18 mouse cellular contexts compared by ENCODE assay signal in genomic region chr19:59360486-59360896, GRCm38 (mm10). TPM values are rescaled to one million over a fixed set of nuclear protein-coding genes. Genes with fewer than 3 reads are reported as not detected.
A peak's percentile ranks its signal among the peaks of the same experiment; 100 is the strongest.
DNase-seq lines count a peak whose midpoint lies in the region; ATAC-seq and TF ChIP-seq lines count a peak whose summit lies in the region.
"Had no signal": no experiment of that assay in that cellular context is flagged by ENCODE, and none has a peak within 500 bp of the region (broad histone marks: within the 10 kb centered on the region; RNA-seq: fewer than 3 reads in every experiment).

No protein-coding gene starts in this region.

- no peaks in the 10 kb centered on the region for H3K27me3 ChIP-seq in intestine, embryonic 15.5 days (replicated peaks)
- no peaks in the 10 kb centered on the region for H3K27me3 ChIP-seq in intestine, postnatal 0 days (replicated peaks; ENCODE audit: control insufficient read depth, insufficient read depth, low read length)
- peaks cover 11% of the 10 kb centered on the region; the same call in 1 of the 2 replicates for H3K27me3 ChIP-seq in midbrain, embryonic 10.5 days (ENCODE audit: low read depth, poor library complexity, severe bottlenecking)
- H3K27me3 ChIP-seq: embryonic facial prominence, embryonic 12.5 days; forebrain, embryonic 13.5 days; hindbrain, embryonic 15.5 days; limb, embryonic 15.5 days; neural tube, embryonic 15.5 days had no signal

- H3K9me3 ChIP-seq in intestine, embryonic 15.5 days = no peaks in the 10 kb centered on the region
- H3K9me3 ChIP-seq in intestine, postnatal 0 days (ENCODE audit: control insufficient read depth) = no peaks in the 10 kb centered on the region
- H3K9me3 ChIP-seq in midbrain, embryonic 10.5 days (replicated peaks) = no peaks in the 10 kb centered on the region
- H3K9me3 ChIP-seq: embryonic facial prominence, embryonic 12.5 days; forebrain, embryonic 13.5 days; heart, embryonic 13.5 days; hindbrain, embryonic 15.5 days; limb, embryonic 15.5 days; neural tube, embryonic 15.5 days had no signal

- H3K36me3 ChIP-seq in intestine, embryonic 15.5 days = no peaks in the 10 kb centered on the region
- H3K36me3 ChIP-seq in intestine, postnatal 0 days (ENCODE audit: control insufficient read depth, insufficient read depth) = no peaks in the 10 kb centered on the region
- H3K36me3 ChIP-seq in midbrain, embryonic 10.5 days = no peaks in the 10 kb centered on the region
- H3K36me3 ChIP-seq: embryonic facial prominence, embryonic 12.5 days; heart, embryonic 13.5 days; hindbrain, embryonic 15.5 days; limb, embryonic 15.5 days; neural tube, embryonic 15.5 days had no signal

- H3K4me1 ChIP-seq in intestine, embryonic 15.5 days (replicated peaks) = no peaks in the 10 kb centered on the region
- H3K4me1 ChIP-seq in intestine, postnatal 0 days (replicated peaks; ENCODE audit: control insufficient read depth, insufficient read depth, low read length) = no peaks in the 10 kb centered on the region
- peaks cover 11% of the 10 kb centered on the region for H3K4me1 ChIP-seq in midbrain, embryonic 10.5 days
- H3K4me1 ChIP-seq: embryonic facial prominence, embryonic 12.5 days; forebrain, embryonic 13.5 days; hindbrain, embryonic 15.5 days; limb, embryonic 15.5 days; neural tube, embryonic 15.5 days had no signal

- 70% methylated on average over 2 of the region's 2 CpGs for WGBS in intestine, embryonic 15.5 days
- 41% methylated on average over 2 of the region's 2 CpGs for WGBS in intestine, postnatal 0 days
- WGBS in midbrain, embryonic 10.5 days = 60% methylated on average over 2 of the region's 2 CpGs

- no peak overlapping the region for H3K4me2 ChIP-seq in intestine, embryonic 15.5 days (replicated peaks)
- no peak overlapping the region for H3K4me2 ChIP-seq in intestine, postnatal 0 days (replicated peaks; ENCODE audit: low read depth)
- H3K4me2 ChIP-seq: embryonic facial prominence, embryonic 12.5 days; forebrain, embryonic 13.5 days; heart, embryonic 13.5 days; hindbrain, embryonic 15.5 days; limb, embryonic 15.5 days; neural tube, embryonic 15.5 days had no signal

- peak; percentile 73; the same call in 1 of the 2 replicates for ATAC-seq in intestine, embryonic 15.5 days
- no peak for ATAC-seq in intestine, postnatal 0 days
- peak; percentile 37 to 66; a peak in 2 of 4 replicates for ATAC-seq in hematopoietic stem cell, adult 5-6 weeks (replicated peaks in 1 of 2; ENCODE audit: insufficient read depth in 1 of 2, low FRiP score in 2 of 2, low TSS enrichment in 1 of 2, low read depth in 1 of 2, poor library complexity in 2 of 2, severe bottlenecking in 2 of 2)
- ATAC-seq in megakaryocyte, adult 5-6 weeks (ENCODE audit: poor library complexity, severe bottlenecking) = peak; percentile 51
- ATAC-seq: forebrain, embryonic 13.5 days had no signal

- H3K27ac ChIP-seq in intestine, embryonic 15.5 days = no peak overlapping the region
- no peak overlapping the region for H3K27ac ChIP-seq in intestine, postnatal 0 days (ENCODE audit: low read depth, low read length)
- no peak overlapping the region for H3K27ac ChIP-seq in midbrain, embryonic 10.5 days (replicated peaks)
- H3K27ac ChIP-seq: embryonic facial prominence, embryonic 12.5 days; forebrain, embryonic 13.5 days; heart, embryonic 13.5 days; hindbrain, embryonic 15.5 days; limb, embryonic 15.5 days; neural tube, embryonic 15.5 days had no signal

- H3K4me3 ChIP-seq in intestine, embryonic 15.5 days (replicated peaks) = no peak overlapping the region
- no peak overlapping the region for H3K4me3 ChIP-seq in intestine, postnatal 0 days (ENCODE audit: low read depth, low read length)
- no peak overlapping the region for H3K4me3 ChIP-seq in midbrain, embryonic 10.5 days
- H3K4me3 ChIP-seq: embryonic facial prominence, embryonic 12.5 days; forebrain, embryonic 13.5 days; heart, embryonic 13.5 days; hindbrain, embryonic 15.5 days; limb, embryonic 15.5 days; neural tube, embryonic 15.5 days had no signal

- no peak for TF ChIP-seq CTCF in intestine, postnatal 0 days (IDR thresholded peaks at IDR 0.05; ENCODE audit: low read depth)

- peak; percentile 69 for DNase-seq in c-Kit-negative CD71-positive TER-119-positive erythroid progenitor cells, embryonic 14.5 days (ENCODE audit: low read depth, low spot score)
- DNase-seq in natural killer cell, adult 2 months (ENCODE audit: low spot score in 2 of 2) = no peak
- no peak for DNase-seq in layer of hippocampus, postnatal 25 days (ENCODE audit: extremely low spot score in 1 of 2, low spot score in 1 of 2)
- DNase-seq in midbrain, embryonic 10.5 days (ENCODE audit: low spot score) = no peak
- DNase-seq: cerebellum, adult 9-10 months; kidney, adult 9 months; lung, postnatal 36 days; spleen, adult 18-20 months had no signal

- no peak overlapping the region for H3K9ac ChIP-seq in intestine, embryonic 15.5 days
- no peak overlapping the region for H3K9ac ChIP-seq in intestine, postnatal 0 days (ENCODE audit: low read depth, low read length)
- H3K9ac ChIP-seq: embryonic facial prominence, embryonic 12.5 days; forebrain, embryonic 13.5 days; heart, embryonic 13.5 days; hindbrain, embryonic 15.5 days; limb, embryonic 15.5 days; neural tube, embryonic 15.5 days had no signal

RNA-seq across cellular contexts. Expression of gene Pdzd8, which starts 14.9 kb away (rescaled TPM):
- 9.7 and 10.1 TPM in 2 replicates for polyA plus RNA-seq in intestine, embryonic 15.5 days (2015; fragmentation: Nextera tagmentation; extraction: Ambion mirVana)
- 6.1 and 7.0 TPM in 2 replicates for polyA plus RNA-seq in intestine, postnatal 0 days (2015; fragmentation: Nextera tagmentation; extraction: Ambion mirVana)
- total RNA-seq in hematopoietic stem cell, adult 5-6 weeks (2017) = 50.5 and 65.5 TPM in 2 replicates
- 53.5 and 57.7 TPM in 2 replicates for total RNA-seq in megakaryocyte, adult 5-6 weeks (2015)
- 48.7 and 58.5 TPM in 2 replicates for total RNA-seq in megakaryocyte, adult 5-6 weeks (2017)
- 10 to 100 TPM; 50.0 to 52.6 TPM for total RNA-seq in layer of hippocampus, postnatal 25 days (2021)
- 8.1 and 8.5 TPM in 2 replicates for polyA plus RNA-seq in midbrain, embryonic 10.5 days (2016; fragmentation: Nextera tagmentation; extraction: Ambion mirVana)

RNA-seq across cellular contexts. Expression of gene Rps12-ps3, which starts 38.4 kb away (rescaled TPM):
- 19.1 and 28.7 TPM in 2 replicates for polyA plus RNA-seq in intestine, embryonic 15.5 days (2015; fragmentation: Nextera tagmentation; extraction: Ambion mirVana)
- 20.0 and 27.4 TPM in 2 replicates for polyA plus RNA-seq in intestine, postnatal 0 days (2015; fragmentation: Nextera tagmentation; extraction: Ambion mirVana)
- 623 and 738 TPM in 2 replicates for total RNA-seq in hematopoietic stem cell, adult 5-6 weeks (2017)
- 585 and 699 TPM in 2 replicates for total RNA-seq in megakaryocyte, adult 5-6 weeks (2015)
- 550 and 766 TPM in 2 replicates for total RNA-seq in megakaryocyte, adult 5-6 weeks (2017)
- 100 to 1,000 TPM; 242 to 276 TPM for total RNA-seq in layer of hippocampus, postnatal 25 days (2021)
- 4.5 and 17.0 TPM in 2 replicates for polyA plus RNA-seq in midbrain, embryonic 10.5 days (2016; fragmentation: Nextera tagmentation; extraction: Ambion mirVana)
- polyA plus RNA-seq: hindbrain, embryonic 15.5 days had no signal
